Mouse (Mus musculus): ENCODE results near the gene Cped1. TPM values are rescaled to one million over a fixed set of nuclear protein-coding genes. Genes with fewer than 3 reads are reported as not detected.

Cped1 gene
- total and polyA plus RNA-seq, 3 experiments, result 6.9 to 23.3 (median 23.0) TPM

GRCm38 (mm10) chr6:22044880-22045605 lies 59.3 kb downstream of the Cped1 start:
- H3K79me2 ChIP-seq (replicated peaks; ENCODE audit: control insufficient read depth, insufficient read depth, low read length), result no peaks in the 10 kb centered on the region
- TF ChIP-seq POLR2A (IDR thresholded peaks at IDR 0.05; ENCODE audit: insufficient read depth, low read depth, low read length) (peak; percentile 47), EP300 (IDR thresholded peaks at IDR 0.05; ENCODE audit: insufficient read depth, low read depth, low read length) (peak; percentile 89), CTCF (IDR thresholded peaks at IDR 0.05) (no peak)
- H3K4me1 ChIP-seq (ENCODE audit: control insufficient read depth, insufficient read depth, low read length), result peaks cover 7% of the 10 kb centered on the region
- no peak overlapping the region for H3K9ac ChIP-seq (ENCODE audit: low read depth, low read length)
- H3K4me3 ChIP-seq, result no peak overlapping the region
- intact Hi-C loops (cut with DNase I), result loop anchor here (1.0 to 2.0 kb wide), 2 partner anchors 44 to 58 kb away; no protein-coding TSS in a partner anchor
- peak overlapping the region; percentile 84 for H3K27ac ChIP-seq
- no peaks in the 10 kb centered on the region for H3K27me3 ChIP-seq (ENCODE audit: control insufficient read depth, insufficient read depth, low read length)
- H3K36me3 ChIP-seq (ENCODE audit: control insufficient read depth, insufficient read depth, low read length), result peaks cover 19% of the 10 kb centered on the region
- DNase-seq, result peak; percentile 67 to 78
- 22% methylated on average over 9 of the region's 9 CpGs for WGBS

DNA sequence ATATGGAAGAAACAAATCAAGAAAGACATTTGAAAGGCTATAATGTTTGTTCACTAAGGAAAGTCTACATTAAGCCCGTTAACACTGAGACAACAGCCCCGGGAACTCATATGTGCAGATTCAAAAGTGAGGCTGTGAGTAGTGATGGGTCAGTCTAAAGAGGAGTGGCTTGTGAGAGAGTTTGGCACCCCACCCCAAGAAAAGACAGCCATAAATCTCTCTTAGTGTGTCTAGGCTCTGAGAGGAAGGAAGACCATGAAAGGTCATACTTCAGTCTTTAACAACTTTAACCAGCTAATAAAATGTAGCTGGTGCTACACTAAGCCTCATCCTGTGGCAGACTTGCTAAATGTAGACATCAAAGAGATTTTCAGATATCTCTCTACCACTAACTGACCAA lies 61.4 kb downstream of the Cped1 start:
- intact Hi-C loops (cut with DNase I), result loop anchor here (2.0 kb wide), 1 partner anchor 16 kb away; no protein-coding TSS in a partner anchor
- TF ChIP-seq CTCF (IDR thresholded peaks at IDR 0.05), result no peak
- TF ChIP-seq POLR2A (IDR thresholded peaks at IDR 0.05; ENCODE audit: insufficient read depth, low read depth, low read length), result no peak
- WGBS, result 96% methylated on average over 2 of the region's 2 CpGs
- H3K27ac ChIP-seq, result peak overlapping the region; percentile 84
- DNase-seq, result no peak
- H3K79me2 ChIP-seq (replicated peaks; ENCODE audit: control insufficient read depth, insufficient read depth, low read length), result peaks cover 2% of the 10 kb centered on the region; the same call in 1 of the 2 replicates
- H3K4me3 ChIP-seq, result no peak overlapping the region
- peaks cover 15% of the 10 kb centered on the region for H3K4me1 ChIP-seq (ENCODE audit: control insufficient read depth, insufficient read depth, low read length)
- H3K36me3 ChIP-seq (ENCODE audit: control insufficient read depth, insufficient read depth, low read length), result peaks cover 27% of the 10 kb centered on the region
- no peaks in the 10 kb centered on the region for H3K27me3 ChIP-seq (ENCODE audit: control insufficient read depth, insufficient read depth, low read length)
- no peak overlapping the region for H3K9ac ChIP-seq (ENCODE audit: low read depth, low read length)

DNA sequence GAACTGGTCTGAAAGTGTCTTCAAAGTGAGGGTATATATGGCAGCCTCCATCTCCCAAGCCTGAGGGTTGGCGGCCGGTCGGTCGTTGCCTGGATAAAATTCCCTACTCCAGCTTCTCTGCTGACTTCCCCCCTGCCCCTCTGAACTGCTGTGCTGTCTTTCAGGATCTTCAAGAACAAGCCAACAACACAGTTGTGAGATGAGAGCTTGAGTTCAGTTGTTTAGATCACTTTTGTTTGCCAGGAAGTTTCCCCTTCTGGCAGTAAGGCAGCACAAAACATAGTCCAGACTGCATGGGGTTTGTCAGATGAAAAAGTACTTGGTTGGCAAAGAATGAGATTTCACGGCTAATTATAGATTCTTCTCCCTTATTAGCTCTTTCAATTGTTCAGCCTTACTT lies 63.4 kb downstream of the Cped1 start:
- intact Hi-C loops (cut with DNase I), result no loop called here
- peak overlapping the region; percentile 89 for H3K27ac ChIP-seq
- H3K79me2 ChIP-seq (replicated peaks; ENCODE audit: control insufficient read depth, insufficient read depth, low read length), result peaks cover 2% of the 10 kb centered on the region; the same call in 1 of the 2 replicates
- H3K27me3 ChIP-seq (ENCODE audit: control insufficient read depth, insufficient read depth, low read length), result no peaks in the 10 kb centered on the region
- H3K36me3 ChIP-seq (ENCODE audit: control insufficient read depth, insufficient read depth, low read length), result peaks cover 24% of the 10 kb centered on the region
- DNase-seq, result peak; percentile 23 to 34
- H3K4me1 ChIP-seq (ENCODE audit: control insufficient read depth, insufficient read depth, low read length), result peaks cover 14% of the 10 kb centered on the region
- 12% methylated on average over 5 of the region's 5 CpGs for WGBS
- no peak overlapping the region for H3K4me3 ChIP-seq
- no peak for TF ChIP-seq EP300 (IDR thresholded peaks at IDR 0.05; ENCODE audit: insufficient read depth, low read depth, low read length)
- peak; percentile 23; the same call in 1 of the 2 replicates for TF ChIP-seq POLR2A (IDR thresholded peaks at IDR 0.05; ENCODE audit: insufficient read depth, low read depth, low read length)
- H3K9ac ChIP-seq (ENCODE audit: low read depth, low read length), result no peak overlapping the region

DNA sequence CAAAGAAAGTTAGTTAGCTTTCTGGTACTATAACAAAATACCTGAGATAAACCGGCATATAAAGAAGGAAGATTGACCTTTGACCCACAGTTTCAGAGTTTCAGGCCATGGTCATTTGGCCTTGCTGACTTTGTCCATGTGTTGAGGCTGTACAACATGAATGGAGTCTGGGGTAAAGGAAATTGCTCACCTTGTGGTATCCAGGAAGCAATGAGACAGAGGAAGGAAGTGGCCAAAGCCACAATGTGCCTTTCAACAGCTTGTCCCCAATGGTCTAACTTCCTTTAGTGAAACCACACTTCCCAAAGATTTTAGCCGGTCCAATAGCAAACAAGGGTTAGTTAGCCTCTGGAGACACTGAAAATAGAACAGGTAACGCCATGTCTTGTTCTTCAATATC lies 65.8 kb downstream of the Cped1 start:
- 61% methylated on average over 3 of the region's 3 CpGs for WGBS

DNA sequence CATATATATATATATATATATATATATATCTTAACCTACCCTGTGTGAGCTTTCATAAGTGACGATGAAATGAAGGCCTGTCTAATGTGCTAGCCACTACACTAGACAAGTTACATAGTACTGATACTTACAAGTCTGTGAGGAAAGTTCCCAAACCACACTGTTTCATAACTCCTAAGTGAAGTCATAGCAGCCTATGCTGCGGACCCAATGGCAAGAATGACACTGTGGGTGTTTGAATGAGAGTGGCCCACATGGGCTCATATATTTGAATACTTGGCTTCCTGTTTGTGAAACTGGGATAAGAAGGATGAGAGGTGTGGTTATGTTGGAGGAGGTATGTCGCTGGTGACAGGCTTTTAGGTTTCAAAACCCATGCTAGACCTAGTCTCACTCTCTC lies 67.3 kb downstream of the Cped1 start:
- 91% methylated on average over 3 of the region's 3 CpGs for WGBS
- H3K4me3 ChIP-seq, result no peak overlapping the region
- H3K4me1 ChIP-seq (ENCODE audit: control insufficient read depth, insufficient read depth, low read length), result peaks cover 11% of the 10 kb centered on the region
- intact Hi-C loops (cut with DNase I), result no loop called here
- no peak for DNase-seq
- H3K79me2 ChIP-seq (replicated peaks; ENCODE audit: control insufficient read depth, insufficient read depth, low read length), result peaks cover 2% of the 10 kb centered on the region; the same call in 1 of the 2 replicates
- no peak for TF ChIP-seq EP300 (IDR thresholded peaks at IDR 0.05; ENCODE audit: insufficient read depth, low read depth, low read length)
- no peak for TF ChIP-seq CTCF (IDR thresholded peaks at IDR 0.05)
- TF ChIP-seq POLR2A (IDR thresholded peaks at IDR 0.05; ENCODE audit: insufficient read depth, low read depth, low read length), result no peak
- H3K27me3 ChIP-seq (ENCODE audit: control insufficient read depth, insufficient read depth, low read length), result no peaks in the 10 kb centered on the region
- peaks cover 17% of the 10 kb centered on the region for H3K36me3 ChIP-seq (ENCODE audit: control insufficient read depth, insufficient read depth, low read length)
- no peak overlapping the region for H3K9ac ChIP-seq (ENCODE audit: low read depth, low read length)
- no peak overlapping the region for H3K27ac ChIP-seq

More for the DNA sequence above, 65.8 kb downstream of the Cped1 start:
- Histone ChIP-seq H3K27ac (peak overlapping the region; percentile 61), H3K9ac (ENCODE audit: low read depth, low read length) (no peak overlapping the region), H3K4me3 (no peak overlapping the region), H3K36me3 (ENCODE audit: control insufficient read depth, insufficient read depth, low read length) (peaks cover 19% of the 10 kb centered on the region), H3K79me2 (replicated peaks; ENCODE audit: control insufficient read depth, insufficient read depth, low read length) (peaks cover 2% of the 10 kb centered on the region; the same call in 1 of the 2 replicates), H3K4me1 (ENCODE audit: control insufficient read depth, insufficient read depth, low read length) (peaks cover 12% of the 10 kb centered on the region), H3K27me3 (ENCODE audit: control insufficient read depth, insufficient read depth, low read length) (no peaks in the 10 kb centered on the region)
- TF ChIP-seq POLR2A (IDR thresholded peaks at IDR 0.05; ENCODE audit: insufficient read depth, low read depth, low read length) (peak; percentile 41; the same call in 1 of the 2 replicates), EP300 (IDR thresholded peaks at IDR 0.05; ENCODE audit: insufficient read depth, low read depth, low read length) (no peak)
- peak in 1 of 2 experiments; percentile 16 for DNase-seq
- intact Hi-C loops (cut with DNase I), result no loop called here

DNA sequence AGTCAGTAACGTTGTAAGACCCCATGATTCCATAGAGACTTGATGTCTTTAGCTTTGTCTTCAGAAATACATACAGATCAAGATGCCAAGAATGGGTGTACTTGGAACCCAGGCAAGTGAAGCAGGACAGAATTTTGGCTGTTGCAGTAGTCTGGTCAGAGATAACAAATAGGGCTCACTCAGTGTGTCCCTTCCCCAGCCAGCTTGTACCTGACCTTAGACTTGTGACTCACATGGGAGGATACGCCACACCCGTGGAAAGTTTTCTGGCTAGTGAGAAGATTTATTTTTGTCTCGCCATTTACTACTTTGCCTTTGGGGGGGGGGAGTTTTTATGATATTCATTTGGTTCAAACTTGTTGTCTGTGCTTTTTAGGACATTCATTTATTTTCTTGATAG lies 78.6 kb downstream of the Cped1 start:
- peak; percentile 52 to 77 for DNase-seq
- peaks cover 5% of the 10 kb centered on the region for H3K4me1 ChIP-seq (ENCODE audit: control insufficient read depth, insufficient read depth, low read length)
- H3K4me3 ChIP-seq, result no peak overlapping the region
- WGBS, result 9% methylated on average over 4 of the region's 4 CpGs
- no peaks in the 10 kb centered on the region for H3K79me2 ChIP-seq (replicated peaks; ENCODE audit: control insufficient read depth, insufficient read depth, low read length)
- TF ChIP-seq CTCF (IDR thresholded peaks at IDR 0.05), result no peak
- TF ChIP-seq EP300 (IDR thresholded peaks at IDR 0.05; ENCODE audit: insufficient read depth, low read depth, low read length), result peak; percentile 81; the same call in 1 of the 2 replicates
- 0 out of 2 replicates have a peak, but pooled peaks have one; percentile 19 for TF ChIP-seq POLR2A (IDR thresholded peaks at IDR 0.05; ENCODE audit: insufficient read depth, low read depth, low read length)
- H3K9ac ChIP-seq (ENCODE audit: low read depth, low read length), result no peak overlapping the region
- peak overlapping the region; percentile 78 for H3K27ac ChIP-seq
- peaks cover 10% of the 10 kb centered on the region for H3K36me3 ChIP-seq (ENCODE audit: control insufficient read depth, insufficient read depth, low read length)
- intact Hi-C loops (cut with DNase I), result no loop called here
- no peaks in the 10 kb centered on the region for H3K27me3 ChIP-seq (ENCODE audit: control insufficient read depth, insufficient read depth, low read length)

All from heart, adult 2 months (tissue).